Mouse (Mus musculus) cerebellum, adult 9-11 months (tissue): ENCODE data around the gene Fn3k.

Experiments used
- DNase-seq: peaks from one replicate; pipeline ENCODE4 v3.0.0; 2022

Gene Fn3k

GRCm38 (mm10) chr11:121434156-121435155, at the start of gene Fn3k:
TSS of gene Fn3k (plus strand) at chr11:121434913.
- DNase-seq, result peak; percentile 98

GRCm38 (mm10) chr11:121387750-121388553, 46.8 kb upstream of the Fn3k start, which contains the start of gene Rab40b:
TSS of gene Rab40b (minus strand) at chr11:121388251.
- peak; percentile 94 for DNase-seq

GRCm38 (mm10) chr11:121388554-121388945, 46.2 kb upstream of the Fn3k start:
- DNase-seq, result no peak

- DNase-seq, result no peak
These were observed 43.9 kb upstream of the Fn3k start for GRCm38 (mm10) chr11:121390793-121391192.

- no peak for DNase-seq
These were observed 42.3 kb upstream of the Fn3k start for GRCm38 (mm10) chr11:121392405-121392804.

- DNase-seq, result no peak
These were observed 27.2 kb upstream of the Fn3k start for GRCm38 (mm10) chr11:121407366-121408155.

- DNase-seq, result no peak
These were observed 20.0 kb upstream of the Fn3k start for GRCm38 (mm10) chr11:121414762-121415161.

- DNase-seq, result no peak
These were observed 19.4 kb upstream of the Fn3k start for GRCm38 (mm10) chr11:121415351-121415750.

- DNase-seq, result no peak
These were observed 16.7 kb upstream of the Fn3k start for GRCm38 (mm10) chr11:121417971-121418370.

GRCm38 (mm10) chr11:121418932-121419331, 15.8 kb upstream of the Fn3k start:
- no peak for DNase-seq

GRCm38 (mm10) chr11:121420379-121420778, 14.3 kb upstream of the Fn3k start:
- DNase-seq, result no peak

- peak; percentile 99 for DNase-seq
These were observed 13.7 kb upstream of the Fn3k start, which contains the start of gene Fn3krp for GRCm38 (mm10) chr11:121420830-121421552. TSS of gene Fn3krp (plus strand) at chr11:121421401.

GRCm38 (mm10) chr11:121421553-121422173, 13.1 kb upstream of the Fn3k start:
- no peak for DNase-seq

GRCm38 (mm10) chr11:121433397-121433796, 1.3 kb upstream of the Fn3k start:
- DNase-seq, result no peak

GRCm38 (mm10) chr11:121437236-121437635, 2.5 kb downstream of the Fn3k start:
- peak; percentile 48 for DNase-seq

- DNase-seq, result no peak
These were observed 5.1 kb downstream of the Fn3k start for GRCm38 (mm10) chr11:121439686-121440292.

- DNase-seq, result no peak
These were observed 6.9 kb downstream of the Fn3k start for GRCm38 (mm10) chr11:121441653-121442052.

GRCm38 (mm10) chr11:121442076-121442475, 7.4 kb downstream of the Fn3k start:
- peak; percentile 45 for DNase-seq

GRCm38 (mm10) chr11:121451216-121451726, 16.6 kb downstream of the Fn3k start:
- no peak for DNase-seq
